Mouse (Mus musculus): ENCODE measurements at regions not wholly inside any gene's neighbourhood (a gene's known extent, or its start where the extent isn't known, plus 50 kb on each side); places are given as distances from the start of the nearest gene placed in this dataset.

DNA sequence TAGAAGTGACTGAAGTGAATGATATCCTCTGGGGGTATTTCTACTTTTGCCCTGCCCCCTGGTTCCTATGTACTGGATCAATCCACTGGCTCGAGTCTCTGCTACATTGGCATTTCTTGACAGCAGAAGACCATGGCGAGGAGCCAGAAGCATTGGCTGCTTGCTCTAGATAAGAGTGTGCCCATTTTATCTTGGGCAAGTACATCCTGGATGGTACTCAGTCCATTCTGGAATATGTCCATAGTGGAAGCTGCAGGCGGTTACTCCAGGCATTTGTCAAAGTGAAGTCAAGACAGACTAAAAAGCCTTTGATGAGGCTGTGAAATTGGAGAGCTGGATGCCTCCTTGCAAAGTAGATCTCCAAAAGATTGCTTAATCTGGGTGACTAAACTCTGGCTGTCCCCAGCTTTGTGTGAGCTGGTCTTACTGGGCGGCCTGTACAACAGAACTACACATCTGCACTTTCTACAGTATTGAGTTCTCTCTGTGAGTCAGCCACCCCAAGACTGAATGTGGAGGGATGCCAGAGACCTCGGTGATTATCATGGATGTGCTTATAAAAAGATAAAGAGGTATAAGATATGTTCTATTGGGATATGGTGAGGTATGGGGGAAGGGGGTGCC lies 222.6 kb upstream of the Peli2 start:
- no peak for TF ChIP-seq MYOG (IDR thresholded peaks at IDR 0.05; ENCODE audit: control insufficient read depth in 1 of 3, insufficient read depth in 1 of 3, insufficient read length in 2 of 3, low read depth in 2 of 3)
- TF ChIP-seq MYOD1 (IDR thresholded peaks at IDR 0.05; ENCODE audit: control insufficient read depth in 1 of 3, insufficient read length in 2 of 3, low read depth in 2 of 3), result no peak
- TF ChIP-seq USF1 (IDR thresholded peaks at IDR 0.05; ENCODE audit: low read depth), result no peak
- peak; percentile 88 for TF ChIP-seq CEBPB (IDR thresholded peaks at IDR 0.05; ENCODE audit: insufficient read depth, poor library complexity, severe bottlenecking)
- Histone ChIP-seq H3K4me2 (ENCODE audit: low read depth) (no peak overlapping the region), H3K27me3 (ENCODE audit: control insufficient read depth, insufficient read depth, insufficient read length) (no peaks in the 10 kb centered on the region), H3K4me3 (no peak overlapping the region), H3K79me2 (ENCODE audit: control insufficient read depth, insufficient read depth) (no peaks in the 10 kb centered on the region), H3K36me3 (ENCODE audit: control insufficient read depth, insufficient read depth) (no peaks in the 10 kb centered on the region), H3ac (ENCODE audit: control insufficient read depth, insufficient read length) (no peak overlapping the region)

DNA sequence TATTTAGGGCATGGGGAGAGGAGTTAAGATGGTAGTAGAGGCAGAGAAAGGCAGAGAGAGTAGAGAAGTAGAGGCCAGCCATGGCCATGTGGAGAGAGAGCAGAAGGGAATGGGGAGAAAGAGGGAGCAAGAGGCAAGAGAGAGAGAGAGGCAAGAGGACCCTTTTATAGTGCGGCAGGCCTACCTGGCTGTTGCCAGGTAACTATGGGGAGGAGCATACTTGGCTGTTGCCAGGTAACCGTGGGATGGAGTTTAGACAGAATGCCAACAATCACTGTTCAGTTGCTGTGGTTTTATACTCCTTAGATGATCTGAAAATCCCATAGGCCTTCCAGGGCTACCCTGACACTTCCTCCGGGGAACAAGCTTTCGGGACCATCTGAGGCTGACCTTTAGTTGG lies 222.0 kb upstream of the Peli2 start:
- no peaks in the 10 kb centered on the region for H3K79me2 ChIP-seq (ENCODE audit: control insufficient read depth, insufficient read depth)
- TF ChIP-seq MYOG (IDR thresholded peaks at IDR 0.05; ENCODE audit: control insufficient read depth in 1 of 3, insufficient read depth in 1 of 3, insufficient read length in 2 of 3, low read depth in 2 of 3) (no peak), CEBPB (IDR thresholded peaks at IDR 0.05; ENCODE audit: insufficient read depth, poor library complexity, severe bottlenecking) (no peak), REST (IDR thresholded peaks at IDR 0.05; ENCODE audit: insufficient read depth, insufficient read length) (no peak), POLR2A (IDR thresholded peaks at IDR 0.05; ENCODE audit: insufficient read length, low read depth) (no peak), USF1 (IDR thresholded peaks at IDR 0.05; ENCODE audit: low read depth) (no peak), E2F4 (IDR thresholded peaks at IDR 0.05; ENCODE audit: insufficient read depth) (no peak), TCF3 (IDR thresholded peaks at IDR 0.05; ENCODE audit: insufficient read length, low read depth) (no peak), TCF12 (IDR thresholded peaks at IDR 0.05; ENCODE audit: insufficient read depth, poor library complexity, severe bottlenecking) (no peak), POLR2AphosphoS2 (IDR thresholded peaks at IDR 0.05; ENCODE audit: insufficient read length, low read depth) (no peak), MYOD1 (IDR thresholded peaks at IDR 0.05; ENCODE audit: control insufficient read depth in 1 of 3, insufficient read length in 2 of 3, low read depth in 2 of 3) (no peak), SRF (IDR thresholded peaks at IDR 0.05; ENCODE audit: control insufficient read depth, insufficient read length, low read depth) (no peak), MAX (IDR thresholded peaks at IDR 0.05; ENCODE audit: low read depth) (no peak)

GRCm38 (mm10) chr14:47905334-47905733 lies 215.3 kb upstream of the Peli2 start:
- H3K27me3 ChIP-seq (ENCODE audit: control insufficient read depth, insufficient read depth, insufficient read length), result no peaks in the 10 kb centered on the region
- no peaks in the 10 kb centered on the region for H3K36me3 ChIP-seq (ENCODE audit: control insufficient read depth, insufficient read depth)
- H3K4me2 ChIP-seq (ENCODE audit: low read depth), result no peak overlapping the region
- H3K4me3 ChIP-seq, result no peak overlapping the region
- no peak for TF ChIP-seq CEBPB (IDR thresholded peaks at IDR 0.05; ENCODE audit: insufficient read depth, poor library complexity, severe bottlenecking)
- TF ChIP-seq POLR2AphosphoS2 (IDR thresholded peaks at IDR 0.05; ENCODE audit: insufficient read length, low read depth), result no peak
- TF ChIP-seq REST (IDR thresholded peaks at IDR 0.05; ENCODE audit: insufficient read depth, insufficient read length), result no peak
- TF ChIP-seq USF1 (IDR thresholded peaks at IDR 0.05; ENCODE audit: low read depth), result no peak
- TF ChIP-seq TCF12 (IDR thresholded peaks at IDR 0.05; ENCODE audit: insufficient read depth, poor library complexity, severe bottlenecking), result no peak
- H3ac ChIP-seq (ENCODE audit: control insufficient read depth, insufficient read length), result no peak overlapping the region
- no peaks in the 10 kb centered on the region for H3K79me2 ChIP-seq (ENCODE audit: control insufficient read depth, insufficient read depth)

More for the DNA sequence above, 222.0 kb upstream of the Peli2 start:
- no peak overlapping the region for H3ac ChIP-seq (ENCODE audit: control insufficient read depth, insufficient read length)
- H3K4me3 ChIP-seq, result no peak overlapping the region
- no peak overlapping the region for H3K4me2 ChIP-seq (ENCODE audit: low read depth)
- no peaks in the 10 kb centered on the region for H3K27me3 ChIP-seq (ENCODE audit: control insufficient read depth, insufficient read depth, insufficient read length)
- no peaks in the 10 kb centered on the region for H3K36me3 ChIP-seq (ENCODE audit: control insufficient read depth, insufficient read depth)

DNA sequence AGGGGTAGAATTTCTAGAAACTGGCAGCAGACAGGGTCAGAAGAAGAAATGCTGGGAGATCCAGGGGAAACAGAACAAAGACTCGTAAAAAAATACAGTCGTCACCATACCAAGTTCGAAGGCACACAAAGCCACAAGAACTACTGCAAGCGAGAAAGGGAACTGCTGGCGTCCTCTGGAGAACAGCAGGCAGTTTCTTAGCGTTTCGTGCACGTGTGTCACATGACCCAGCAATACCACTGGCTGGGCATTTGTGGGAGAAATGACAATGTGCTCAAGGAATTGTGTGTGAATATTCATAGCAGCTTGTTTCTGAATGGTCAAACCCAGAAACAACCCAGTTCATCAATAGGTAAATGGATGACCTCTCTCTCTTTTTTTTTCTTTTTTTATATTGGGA lies 211.5 kb upstream of the Peli2 start:
- no peak for TF ChIP-seq USF1 (IDR thresholded peaks at IDR 0.05; ENCODE audit: low read depth)
- TF ChIP-seq SRF (IDR thresholded peaks at IDR 0.05; ENCODE audit: control insufficient read depth, insufficient read length, low read depth), result no peak
- H3K4me2 ChIP-seq (ENCODE audit: low read depth), result no peak overlapping the region
- H3ac ChIP-seq (ENCODE audit: control insufficient read depth, insufficient read length), result no peak overlapping the region
- H3K36me3 ChIP-seq (ENCODE audit: control insufficient read depth, insufficient read depth), result no peaks in the 10 kb centered on the region
- no peaks in the 10 kb centered on the region for H3K79me2 ChIP-seq (ENCODE audit: control insufficient read depth, insufficient read depth)
- H3K4me3 ChIP-seq, result no peak overlapping the region
- no peaks in the 10 kb centered on the region for H3K27me3 ChIP-seq (ENCODE audit: control insufficient read depth, insufficient read depth, insufficient read length)

GRCm38 (mm10) chr14:47910741-47911295 lies 209.8 kb upstream of the Peli2 start:
- no peaks in the 10 kb centered on the region for H3K27me3 ChIP-seq (ENCODE audit: control insufficient read depth, insufficient read depth, insufficient read length)
- TF ChIP-seq MYOG (IDR thresholded peaks at IDR 0.05; ENCODE audit: control insufficient read depth in 1 of 3, insufficient read depth in 1 of 3, insufficient read length in 2 of 3, low read depth in 2 of 3), result no peak
- no peak for TF ChIP-seq TCF3 (IDR thresholded peaks at IDR 0.05; ENCODE audit: insufficient read length, low read depth)
- no peak for TF ChIP-seq POLR2AphosphoS2 (IDR thresholded peaks at IDR 0.05; ENCODE audit: insufficient read length, low read depth)
- no peak for TF ChIP-seq REST (IDR thresholded peaks at IDR 0.05; ENCODE audit: insufficient read depth, insufficient read length)
- TF ChIP-seq USF1 (IDR thresholded peaks at IDR 0.05; ENCODE audit: low read depth), result no peak
- no peak for TF ChIP-seq CEBPB (IDR thresholded peaks at IDR 0.05; ENCODE audit: insufficient read depth, poor library complexity, severe bottlenecking)
- TF ChIP-seq E2F4 (IDR thresholded peaks at IDR 0.05; ENCODE audit: insufficient read depth), result no peak
- no peak for TF ChIP-seq SRF (IDR thresholded peaks at IDR 0.05; ENCODE audit: control insufficient read depth, insufficient read length, low read depth)
- no peak for TF ChIP-seq POLR2A (IDR thresholded peaks at IDR 0.05; ENCODE audit: insufficient read length, low read depth)
- no peak overlapping the region for H3ac ChIP-seq (ENCODE audit: control insufficient read depth, insufficient read length)
- H3K79me2 ChIP-seq (ENCODE audit: control insufficient read depth, insufficient read depth), result no peaks in the 10 kb centered on the region
- no peak overlapping the region for H3K4me2 ChIP-seq (ENCODE audit: low read depth)
- H3K36me3 ChIP-seq (ENCODE audit: control insufficient read depth, insufficient read depth), result no peaks in the 10 kb centered on the region
- no peak overlapping the region for H3K4me3 ChIP-seq

Data from myocyte (in vitro differentiated cells).